Mouse (Mus musculus) bone marrow, adult 2 months (tissue): ENCODE results near the gene Efna5. TPM values are rescaled to one million over a fixed set of nuclear protein-coding genes. Genes with fewer than 3 reads are reported as not detected.

Source experiments
- H3K27ac ChIP-seq: fragments of 200-500 bp; 2 replicates; pipeline ENCODE4 v1.5.1; 2012; ENCODE audit warnings: low read depth, mild to moderate bottlenecking, control low read depth, inconsistent platforms, low read length; ENCODE audit not compliant: control insufficient read depth, poor library complexity, insufficient read depth
- H3K4me1 ChIP-seq: fragments of 200-500 bp; 2 replicates; pipeline ENCODE4 v1.6.1; 2011; ENCODE audit warnings: low read length; ENCODE audit not compliant: control insufficient read depth, insufficient read depth
- H3K4me3 ChIP-seq: fragments of 200-500 bp; replicated peaks from 2 replicates; pipeline ENCODE3; 2011; ENCODE audit warnings: mild to moderate bottlenecking, low read depth, low read length, control low read depth; ENCODE audit not compliant: control insufficient read depth
- CTCF ChIP-seq: fragments of 200-500 bp; IDR thresholded peaks from 2 replicates; pipeline ENCODE4 v1.5.1; 2011; ENCODE audit warnings: low read length, control low read depth; ENCODE audit not compliant: control insufficient read depth, insufficient read depth
- POLR2A ChIP-seq: fragments of 200-500 bp; IDR thresholded peaks from 2 replicates; pipeline ENCODE4 v1.6.1; 2011; ENCODE audit warnings: low read depth, mild to moderate bottlenecking, control low read depth, low read length, borderline replicate concordance; ENCODE audit not compliant: control insufficient read depth
- WGBS: fragments of 180-500 bp; shearing (Covaris S2); methylation state at CpG from one replicate; pipeline ENCODE4 v1.1.7; 2018; 5-methylcytosine and 5-hydroxymethylcytosine counted together
- polyA plus RNA-seq: library from polyadenylated mRNA; stranded (reverse); fragments of >200 nt; gene quantifications from 2 replicates; pipeline ENCODE4 v1.2.4, GENCODE M21; 2011; ENCODE audit warnings: low replicate concordance; ENCODE audit not compliant: missing spikeins, insufficient read depth, insufficient read length

Efna5 gene
- polyA plus RNA-seq, 1 experiment = 2.1 TPM

- 83% methylated on average over 5 of the region's 5 CpGs for WGBS
- Histone ChIP-seq H3K4me1 (no peaks in the 10 kb centered on the region), H3K4me3 (no peak overlapping the region), H3K27ac (no peak overlapping the region)
- TF ChIP-seq POLR2A (no peak), CTCF (no peak)
Measured at GRCm38 (mm10) chr17:62726102-62726501, 155.0 kb downstream of the Efna5 start.

- 80% methylated on average over 5 of the region's 5 CpGs for WGBS
- TF ChIP-seq CTCF = no peak
- TF ChIP-seq POLR2A = no peak
- Histone ChIP-seq H3K4me1 (no peaks in the 10 kb centered on the region), H3K27ac (no peak overlapping the region), H3K4me3 (no peak overlapping the region)
Measured at GRCm38 (mm10) chr17:62722962-62723361, 158.2 kb downstream of the Efna5 start.

GRCm38 (mm10) chr17:62721595-62721994 is 159.5 kb downstream of the Efna5 start:
- Histone ChIP-seq H3K4me3 (no peak overlapping the region), H3K27ac (no peak overlapping the region), H3K4me1 (no peaks in the 10 kb centered on the region)
- TF ChIP-seq CTCF = no peak
- no peak for TF ChIP-seq POLR2A
- 84% methylated on average over 3 of the region's 3 CpGs for WGBS

GRCm38 (mm10) chr17:62720740-62721450 is 160.2 kb downstream of the Efna5 start:
- Histone ChIP-seq H3K4me3 (no peak overlapping the region), H3K4me1 (no peaks in the 10 kb centered on the region), H3K27ac (no peak overlapping the region)
- TF ChIP-seq POLR2A (no peak), CTCF (no peak)
- WGBS = 74% methylated on average over 20 of the region's 20 CpGs

GRCm38 (mm10) chr17:62717426-62718131 is 163.5 kb downstream of the Efna5 start:
- Histone ChIP-seq H3K4me3 (no peak overlapping the region), H3K27ac (no peak overlapping the region), H3K4me1 (no peaks in the 10 kb centered on the region; the same call in 1 of the 2 replicates)
- WGBS = 76% methylated on average over 12 of the region's 12 CpGs
- no peak for TF ChIP-seq CTCF
- no peak for TF ChIP-seq POLR2A

GRCm38 (mm10) chr17:62713455-62713854 is 167.7 kb downstream of the Efna5 start:
- Histone ChIP-seq H3K4me3 (no peak overlapping the region), H3K27ac (no peak overlapping the region), H3K4me1 (no peaks in the 10 kb centered on the region; the same call in 1 of the 2 replicates)
- WGBS = 89% methylated on average over 3 of the region's 3 CpGs
- TF ChIP-seq POLR2A (no peak), CTCF (no peak)

GRCm38 (mm10) chr17:62706418-62706817 is 174.7 kb downstream of the Efna5 start:
- Histone ChIP-seq H3K4me3 (no peak overlapping the region), H3K4me1 (no peaks in the 10 kb centered on the region), H3K27ac (no peak overlapping the region)
- TF ChIP-seq POLR2A (no peak), CTCF (no peak)
- WGBS = 60% methylated on average over 6 of the region's 6 CpGs

GRCm38 (mm10) chr17:62702020-62702814 is 178.9 kb downstream of the Efna5 start:
- Histone ChIP-seq H3K27ac (no peak overlapping the region), H3K4me3 (no peak overlapping the region), H3K4me1 (no peaks in the 10 kb centered on the region)
- 80% methylated on average over 9 of the region's 9 CpGs for WGBS
- TF ChIP-seq POLR2A (no peak), CTCF (no peak)
